Mouse (Mus musculus): ENCODE measurements around the gene E030018B13Rik. TPM values are rescaled to one million over a fixed set of nuclear protein-coding genes. Genes with fewer than 3 reads are reported as not detected.
A peak's percentile ranks its signal among the peaks of the same experiment; 100 is the strongest.

E030018B13Rik gene
- polyA plus RNA-seq, 1 experiment from 2014 or later, result not detected

DNA sequence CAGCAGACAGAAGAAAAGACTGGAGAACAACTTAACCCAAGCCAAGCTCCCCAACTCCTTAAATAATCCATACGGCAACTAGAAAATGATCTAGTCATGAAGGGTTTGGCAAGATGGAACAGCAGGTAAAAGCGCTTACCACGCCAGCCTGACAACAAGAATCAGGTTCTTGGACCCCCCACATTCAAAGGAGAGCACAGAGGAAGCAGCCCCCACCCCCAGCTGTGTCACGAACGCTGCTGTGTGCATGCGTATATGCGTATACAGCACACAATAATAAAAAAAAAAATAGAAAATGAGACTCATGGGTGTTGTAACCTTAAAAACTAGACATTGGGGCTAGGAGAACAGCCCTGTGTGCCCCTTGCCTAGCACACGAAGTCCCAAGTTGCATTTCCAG is 16.7 kb upstream of the E030018B13Rik start:
- H3K4me2 ChIP-seq, result no peak overlapping the region
- H3K27ac ChIP-seq, result no peak overlapping the region
- H3K9ac ChIP-seq, result no peak overlapping the region
- 84% methylated on average over 8 of the region's 8 CpGs for WGBS (ENCODE audit: insufficient replicate concordance)
- H3K27me3 ChIP-seq (replicated peaks), result peaks cover 32% of the 10 kb centered on the region
- ATAC-seq, result no peak
- no peaks in the 10 kb centered on the region for H3K9me3 ChIP-seq (replicated peaks)
- H3K4me1 ChIP-seq, result peaks cover 59% of the 10 kb centered on the region
- no peaks in the 10 kb centered on the region for H3K36me3 ChIP-seq
- H3K4me3 ChIP-seq, result no peak overlapping the region

DNA sequence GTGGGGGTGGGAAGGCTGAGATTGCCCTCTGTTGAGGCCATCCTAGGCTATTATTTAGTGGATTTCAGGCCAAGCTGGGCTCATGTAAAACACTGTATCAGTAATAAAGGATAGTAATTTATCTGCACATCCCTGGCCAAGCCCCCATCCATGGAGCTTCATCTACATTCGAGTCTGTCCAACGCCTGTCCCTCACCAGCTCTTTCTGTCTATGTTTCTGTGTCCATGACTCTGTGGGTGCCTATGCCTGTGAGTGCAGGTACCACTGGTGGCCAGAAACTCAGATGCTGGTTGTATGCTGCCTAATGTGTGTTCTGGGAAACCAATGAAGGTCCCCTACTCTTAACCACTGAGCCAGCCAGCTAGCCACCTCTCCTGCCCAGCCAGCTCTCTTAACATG is 16.2 kb upstream of the E030018B13Rik start:
- no peak for ATAC-seq

DNA sequence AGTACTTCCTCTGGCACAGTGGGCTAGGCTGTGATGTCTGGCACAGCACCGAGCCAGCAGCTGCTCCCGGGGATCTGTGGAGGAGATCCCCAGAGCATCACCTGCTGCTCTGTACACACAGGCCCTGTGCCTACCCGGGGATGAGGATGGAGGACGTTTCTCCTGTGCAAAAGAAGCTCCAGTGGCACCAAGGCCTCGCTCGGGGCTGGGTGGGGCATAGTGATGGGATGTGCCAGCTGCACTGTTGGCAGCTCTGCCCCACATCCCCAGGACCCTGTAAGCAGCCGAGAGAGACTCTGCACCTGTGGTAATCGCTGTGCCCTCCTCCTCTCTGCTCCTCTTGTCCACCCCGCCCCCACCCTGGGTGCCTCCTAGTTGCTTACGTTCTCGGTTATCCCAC is 15.3 kb upstream of the E030018B13Rik start:
- 73% methylated on average over 11 of the region's 11 CpGs for WGBS (ENCODE audit: insufficient replicate concordance)
- Histone ChIP-seq H3K4me1 (peaks cover 66% of the 10 kb centered on the region), H3K9me3 (replicated peaks) (no peaks in the 10 kb centered on the region), H3K4me3 (no peak overlapping the region), H3K27me3 (replicated peaks) (peaks cover 29% of the 10 kb centered on the region), H3K27ac (no peak overlapping the region), H3K4me2 (no peak overlapping the region), H3K9ac (no peak overlapping the region), H3K36me3 (no peaks in the 10 kb centered on the region)
- ATAC-seq, result no peak

More for the DNA sequence above, 16.2 kb upstream of the E030018B13Rik start:
- WGBS (ENCODE audit: insufficient replicate concordance), result 73% methylated on average over 2 of the region's 2 CpGs
- Histone ChIP-seq H3K4me1 (peaks cover 60% of the 10 kb centered on the region), H3K9ac (no peak overlapping the region), H3K27ac (no peak overlapping the region), H3K36me3 (no peaks in the 10 kb centered on the region), H3K27me3 (replicated peaks) (peaks cover 32% of the 10 kb centered on the region), H3K4me3 (no peak overlapping the region), H3K9me3 (replicated peaks) (no peaks in the 10 kb centered on the region), H3K4me2 (no peak overlapping the region)

DNA sequence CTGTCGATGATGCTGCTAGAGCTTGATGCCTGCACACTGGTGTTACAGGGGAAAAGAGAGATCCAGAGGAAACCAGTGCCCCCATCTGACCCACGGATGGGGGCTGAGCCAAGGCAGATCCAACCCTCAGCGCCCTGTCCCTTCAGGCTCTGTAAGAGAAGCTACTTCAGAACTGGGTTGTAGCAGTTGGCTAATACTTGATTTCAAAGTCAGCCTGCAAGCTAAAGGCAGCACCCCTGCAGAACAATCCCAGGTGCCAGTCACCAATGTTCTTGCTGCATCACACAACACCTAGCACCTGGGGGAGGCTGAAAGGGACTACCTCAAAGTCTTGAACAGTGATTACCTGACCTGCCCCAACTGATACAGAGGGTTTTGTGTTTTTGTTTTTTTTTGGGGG is 14.7 kb upstream of the E030018B13Rik start:
- Histone ChIP-seq H3K9ac (no peak overlapping the region), H3K27ac (no peak overlapping the region), H3K4me1 (peaks cover 62% of the 10 kb centered on the region), H3K27me3 (replicated peaks) (peaks cover 26% of the 10 kb centered on the region), H3K9me3 (replicated peaks) (no peaks in the 10 kb centered on the region), H3K4me3 (no peak overlapping the region), H3K36me3 (no peaks in the 10 kb centered on the region), H3K4me2 (no peak overlapping the region)
- ATAC-seq, result no peak
- 72% methylated on average over 3 of the region's 3 CpGs for WGBS (ENCODE audit: insufficient replicate concordance)

DNA sequence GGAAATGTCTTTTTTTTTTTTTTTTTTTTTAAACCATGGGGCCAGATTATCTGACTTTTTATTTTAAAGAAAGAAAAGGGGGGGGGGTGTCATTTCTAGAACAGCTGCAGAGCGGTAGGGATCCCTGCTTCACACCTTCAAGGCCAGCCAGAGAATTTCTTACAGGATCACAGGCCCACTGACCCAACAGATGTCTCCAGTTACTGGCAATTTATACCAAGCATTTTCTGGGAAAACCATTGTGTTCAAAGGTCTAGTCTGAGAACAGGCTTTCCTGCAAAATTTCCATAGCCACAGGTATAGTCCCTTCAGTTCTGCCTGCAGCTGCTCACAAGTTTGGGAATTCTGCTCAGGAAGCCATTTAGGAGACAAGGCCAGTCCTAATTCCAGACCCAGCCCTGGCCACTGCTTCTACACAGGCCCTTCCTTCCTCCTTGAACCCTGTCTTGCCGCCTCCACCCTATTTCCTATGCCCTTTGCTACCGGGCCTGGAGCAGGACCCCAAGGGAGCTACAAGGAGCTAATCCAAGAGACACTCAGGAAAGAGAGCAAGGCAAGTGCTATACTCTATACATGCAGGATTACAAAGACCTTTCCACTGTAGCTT is 13.9 kb upstream of the E030018B13Rik start:
- Histone ChIP-seq H3K9ac (no peak overlapping the region), H3K4me1 (peaks cover 56% of the 10 kb centered on the region), H3K4me2 (no peak overlapping the region), H3K4me3 (no peak overlapping the region), H3K9me3 (replicated peaks) (no peaks in the 10 kb centered on the region), H3K27ac (no peak overlapping the region), H3K36me3 (no peaks in the 10 kb centered on the region), H3K27me3 (replicated peaks) (peaks cover 20% of the 10 kb centered on the region)
- ATAC-seq, result no peak
- WGBS (ENCODE audit: insufficient replicate concordance), result 58% methylated on average over 3 of the region's 3 CpGs

DNA sequence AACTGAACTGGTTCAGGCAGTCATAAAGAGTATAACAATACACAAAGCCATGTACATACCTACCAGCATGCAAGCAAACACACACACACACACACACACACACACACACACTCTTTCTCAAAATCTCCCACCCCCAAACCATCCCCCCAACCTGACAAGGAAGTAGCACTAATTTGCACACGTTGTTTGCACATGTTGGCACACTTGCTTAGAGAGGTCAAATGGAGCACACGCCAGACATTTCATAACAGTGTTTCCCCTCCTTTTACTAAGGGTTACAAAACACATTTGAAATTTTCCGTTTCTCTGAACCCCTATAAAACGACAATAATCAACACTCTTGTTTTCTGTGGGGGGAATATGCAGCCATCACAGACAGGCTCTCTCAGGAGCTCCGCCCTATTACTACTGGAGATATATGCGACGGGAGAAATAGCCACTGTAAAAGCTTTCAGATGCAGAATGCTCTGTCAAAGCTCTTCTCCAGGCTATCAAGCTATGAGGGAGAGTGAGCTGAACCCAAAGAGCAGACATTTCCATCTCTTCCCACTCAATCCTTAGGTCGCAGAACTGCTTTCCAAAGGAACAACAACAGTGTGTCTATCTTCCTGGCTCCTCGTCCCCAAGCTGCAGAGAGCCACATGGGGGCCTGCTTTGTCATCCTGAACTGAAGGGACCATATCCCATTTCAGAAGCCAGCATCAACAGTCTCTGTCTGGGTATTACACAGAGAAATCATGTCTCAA is 12.8 kb upstream of the E030018B13Rik start:
- ATAC-seq, result no peak
- no peak overlapping the region for H3K9ac ChIP-seq
- no peaks in the 10 kb centered on the region for H3K9me3 ChIP-seq (replicated peaks)
- peaks cover 59% of the 10 kb centered on the region for H3K4me1 ChIP-seq
- no peak overlapping the region for H3K4me2 ChIP-seq
- no peak overlapping the region for H3K27ac ChIP-seq
- WGBS (ENCODE audit: insufficient replicate concordance), result 56% methylated on average over 9 of the region's 9 CpGs
- H3K4me3 ChIP-seq, result no peak overlapping the region
- H3K27me3 ChIP-seq (replicated peaks), result peaks cover 11% of the 10 kb centered on the region; the same call in 1 of the 2 replicates
- no peaks in the 10 kb centered on the region for H3K36me3 ChIP-seq

DNA sequence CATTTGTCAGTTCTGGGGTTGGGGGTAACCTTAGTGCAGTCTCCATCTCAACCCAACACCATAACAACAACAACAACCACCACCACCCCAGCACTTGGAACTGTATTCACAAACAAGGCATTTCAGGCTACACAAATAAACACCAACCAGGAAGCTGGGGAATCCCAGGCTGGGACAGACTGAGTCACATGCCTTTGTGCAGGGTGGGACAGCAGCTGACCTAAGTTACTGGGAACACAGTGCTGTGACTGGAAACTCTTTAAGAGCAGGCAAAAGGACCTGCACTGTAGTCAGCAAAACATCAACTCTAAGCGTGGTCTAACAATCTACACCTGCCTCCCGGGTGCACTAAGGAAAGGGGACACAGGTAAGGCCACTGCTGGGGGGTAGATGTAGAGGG is 11.5 kb upstream of the E030018B13Rik start:
- no peaks in the 10 kb centered on the region for H3K9me3 ChIP-seq (replicated peaks)
- no peaks in the 10 kb centered on the region for H3K36me3 ChIP-seq
- peak overlapping the region; percentile 45; the same call in 1 of the 2 replicates for H3K27ac ChIP-seq
- H3K4me3 ChIP-seq, result no peak overlapping the region
- 0 out of 2 replicates have a peak, but pooled peaks have one; percentile 3 for ATAC-seq
- H3K4me2 ChIP-seq, result peak overlapping the region; percentile 33
- 60% methylated on average over 2 of the region's 2 CpGs for WGBS (ENCODE audit: insufficient replicate concordance)
- peaks cover 72% of the 10 kb centered on the region for H3K4me1 ChIP-seq
- H3K27me3 ChIP-seq (replicated peaks), result 0 out of 2 replicates have a peak, but pooled peaks cover 2% of the 10 kb centered on the region
- H3K9ac ChIP-seq, result peak overlapping the region; percentile 23; the same call in 1 of the 2 replicates

DNA sequence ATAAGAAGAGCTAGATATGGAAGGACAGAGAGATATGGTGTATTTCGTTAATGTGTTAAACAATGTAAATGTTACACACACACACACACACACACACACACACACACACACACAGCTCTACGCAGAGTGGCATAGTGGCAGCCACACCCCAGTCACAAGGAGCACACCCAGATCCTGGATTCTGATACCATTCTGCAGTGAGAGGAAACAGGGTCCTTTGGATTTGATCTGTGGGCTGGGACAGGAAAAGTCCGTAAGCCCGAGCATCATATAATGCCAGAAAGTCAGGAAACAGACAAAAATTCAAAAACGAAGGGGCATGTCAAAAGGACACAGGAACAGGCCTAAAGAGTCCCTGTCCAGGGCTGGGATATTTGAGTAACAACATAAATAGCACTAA is 11.0 kb upstream of the E030018B13Rik start:
- H3K4me1 ChIP-seq, result peaks cover 77% of the 10 kb centered on the region
- no peak overlapping the region for H3K4me3 ChIP-seq

DNA sequence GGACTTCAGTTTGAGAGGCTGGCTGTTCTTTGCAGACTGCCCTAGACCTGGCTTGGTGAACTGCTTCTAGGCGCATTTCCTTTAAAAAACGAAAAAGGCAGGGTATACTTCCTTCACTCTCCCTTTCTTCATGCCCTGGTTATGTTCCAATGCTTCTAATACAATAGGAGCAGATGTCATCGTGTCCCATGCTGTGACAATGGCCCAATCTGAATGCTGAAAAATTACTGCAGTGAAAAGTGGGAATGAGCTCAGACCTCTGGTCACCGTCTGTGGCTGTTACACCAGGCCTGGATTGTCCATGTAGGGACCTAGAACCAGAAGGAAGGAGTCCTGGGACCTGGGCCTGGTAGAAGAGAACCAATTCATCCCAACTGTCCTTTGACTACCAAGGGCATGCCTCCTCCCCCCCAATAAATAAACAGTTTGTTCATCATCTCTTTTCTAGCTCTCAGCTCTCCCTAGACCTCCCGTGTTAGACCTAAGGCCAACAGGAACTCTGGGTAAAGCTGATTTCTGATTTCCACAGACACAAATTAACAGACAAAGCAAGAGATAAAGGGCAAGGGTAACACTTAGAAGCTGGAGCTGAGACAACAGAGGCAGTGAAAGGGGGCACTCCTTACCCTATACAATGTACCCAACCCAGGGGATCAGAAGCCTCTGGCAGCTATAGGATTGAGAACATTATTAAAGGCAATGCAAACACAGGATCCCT is 8.7 kb upstream of the E030018B13Rik start:
- H3K4me1 ChIP-seq, result peaks cover 90% of the 10 kb centered on the region
- H3K27ac ChIP-seq, result peak overlapping the region; percentile 57; the same call in 1 of the 2 replicates
- H3K36me3 ChIP-seq, result no peaks in the 10 kb centered on the region
- H3K4me3 ChIP-seq, result no peak overlapping the region
- no peak overlapping the region for H3K9ac ChIP-seq
- H3K27me3 ChIP-seq (replicated peaks), result no peaks in the 10 kb centered on the region
- no peaks in the 10 kb centered on the region for H3K9me3 ChIP-seq (replicated peaks)
- H3K4me2 ChIP-seq, result peak overlapping the region; percentile 40
- 63% methylated on average over 5 of the region's 5 CpGs for WGBS (ENCODE audit: insufficient replicate concordance)
- ATAC-seq, result no peak

More for the DNA sequence above, 11.0 kb upstream of the E030018B13Rik start:
- Histone ChIP-seq H3K9me3 (replicated peaks) (no peaks in the 10 kb centered on the region), H3K27me3 (replicated peaks) (no peaks in the 10 kb centered on the region), H3K4me2 (peak overlapping the region; percentile 33), H3K27ac (peak overlapping the region; percentile 45), H3K36me3 (no peaks in the 10 kb centered on the region), H3K9ac (0 out of 2 replicates have a peak overlapping the region, but pooled peaks have one; percentile 23)
- 37% methylated on average over 5 of the region's 5 CpGs for WGBS (ENCODE audit: insufficient replicate concordance)
- peak; percentile 58; the same call in 1 of the 2 replicates for ATAC-seq

DNA sequence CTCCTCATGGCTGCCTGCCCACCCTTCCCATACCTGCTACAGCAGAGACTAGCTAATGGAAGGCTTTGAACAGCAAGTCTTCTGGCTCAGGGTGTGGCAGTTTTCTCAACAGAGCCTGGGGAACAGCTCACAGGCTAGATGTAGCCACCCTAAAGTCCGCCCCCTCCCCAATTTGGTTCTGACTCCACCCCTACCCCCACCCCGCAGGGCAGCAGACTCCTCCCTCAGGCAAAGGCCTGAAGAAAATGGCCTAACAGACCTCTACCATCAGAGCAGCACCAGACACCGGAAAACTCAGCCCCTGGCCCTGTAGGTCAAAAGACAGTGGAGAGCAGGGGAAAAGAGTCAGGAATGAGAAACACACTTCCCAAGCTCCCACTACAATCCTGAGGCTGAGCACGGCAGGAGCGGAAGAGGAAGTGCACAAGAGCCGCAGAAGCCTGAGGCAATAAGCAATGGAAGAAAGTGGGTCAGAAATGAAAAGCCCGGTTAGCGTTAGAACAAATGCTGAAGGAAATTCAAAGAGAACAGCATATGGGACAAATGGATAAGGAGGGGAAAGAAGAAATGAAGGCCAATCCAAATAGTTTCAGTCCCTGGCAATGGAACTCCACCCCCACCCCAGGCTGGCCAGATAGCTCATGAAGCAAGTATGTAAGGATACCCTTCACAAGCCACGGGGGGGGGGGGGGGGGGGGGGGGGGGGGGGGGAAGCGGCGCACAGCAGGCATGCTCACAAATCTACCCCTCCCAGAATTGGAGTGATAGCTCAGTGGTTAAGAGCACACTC is 8.0 kb upstream of the E030018B13Rik start:
- Histone ChIP-seq H3K36me3 (no peaks in the 10 kb centered on the region), H3K27me3 (replicated peaks) (no peaks in the 10 kb centered on the region), H3K9me3 (replicated peaks) (no peaks in the 10 kb centered on the region), H3K27ac (peak overlapping the region; percentile 57; the same call in 1 of the 2 replicates), H3K4me1 (peaks cover 89% of the 10 kb centered on the region), H3K4me2 (peak overlapping the region; percentile 40), H3K9ac (peak overlapping the region; percentile 51), H3K4me3 (no peak overlapping the region)
- no peak for ATAC-seq
- 18% methylated on average over 9 of the region's 11 CpGs for WGBS (ENCODE audit: insufficient replicate concordance)

DNA sequence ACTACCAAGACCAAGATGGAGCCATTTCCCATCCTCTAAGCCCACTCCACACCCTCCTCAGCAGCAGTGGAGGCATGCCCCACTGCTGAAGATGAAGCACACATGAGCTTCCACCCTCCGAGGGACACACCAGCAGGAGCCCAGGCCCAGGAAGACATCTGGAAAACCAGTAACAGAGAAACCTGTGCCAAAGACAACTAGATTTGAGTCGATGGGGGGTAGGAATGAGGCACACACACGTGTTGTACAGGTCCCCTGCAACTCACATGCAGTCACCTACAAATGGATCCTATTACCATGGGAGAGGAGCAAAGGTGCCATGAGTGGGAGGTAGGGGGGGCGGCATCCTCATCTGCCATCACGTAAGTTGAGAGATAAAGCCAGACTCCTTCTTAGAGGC is 6.4 kb upstream of the E030018B13Rik start:
- Histone ChIP-seq H3K9ac (no peak overlapping the region), H3K9me3 (replicated peaks) (no peaks in the 10 kb centered on the region), H3K27ac (no peak overlapping the region), H3K27me3 (replicated peaks) (no peaks in the 10 kb centered on the region), H3K4me1 (peaks cover 88% of the 10 kb centered on the region), H3K36me3 (no peaks in the 10 kb centered on the region), H3K4me2 (no peak overlapping the region), H3K4me3 (no peak overlapping the region)
- WGBS (ENCODE audit: insufficient replicate concordance), result 62% methylated on average over 5 of the region's 5 CpGs
- ATAC-seq, result no peak

All from liver, embryonic 12.5 days (tissue).